Mouse (Mus musculus): ENCODE results near the gene Gbp5.
A peak's percentile ranks its signal among the peaks of the same experiment; 100 is the strongest.
"Not testable (repeated sequence)": the region's sequence is repeated elsewhere in the genome, so short reads cannot be mapped to it uniquely, and the experiment has no call there.

Gbp5 gene

GRCm38 (mm10) chr3:142541391-142541790, 47.6 kb downstream of the Gbp5 start:
- no peak for DNase-seq (ENCODE audit: low spot score in 2 of 2)

GRCm38 (mm10) chr3:142542776-142543175, 49.0 kb downstream of the Gbp5 start:
- DNase-seq (ENCODE audit: low spot score in 2 of 2) = not testable (repeated sequence)

GRCm38 (mm10) chr3:142546690-142547089, 52.9 kb downstream of the Gbp5 start:
- DNase-seq (ENCODE audit: low spot score in 2 of 2) = no peak

- no peak for DNase-seq (ENCODE audit: low spot score in 2 of 2)
Measured at GRCm38 (mm10) chr3:142550052-142550676, 56.4 kb downstream of the Gbp5 start.

GRCm38 (mm10) chr3:142554601-142555000, 60.8 kb downstream of the Gbp5 start:
- no peak for DNase-seq (ENCODE audit: low spot score in 2 of 2)

GRCm38 (mm10) chr3:142555623-142556022, 61.8 kb downstream of the Gbp5 start:
- no peak for DNase-seq (ENCODE audit: low spot score in 2 of 2)

GRCm38 (mm10) chr3:142559632-142560228, 66.0 kb downstream of the Gbp5 start, which contains the start of gene Gbp3:
TSS of gene Gbp3 (plus strand) at chr3:142560026.
- DNase-seq (ENCODE audit: low spot score in 2 of 2) = no peak

GRCm38 (mm10) chr3:142560296-142560948, 66.6 kb downstream of the Gbp5 start:
- DNase-seq (ENCODE audit: low spot score in 2 of 2) = peak; percentile 72 to 79

- no peak for DNase-seq (ENCODE audit: low spot score in 2 of 2)
Measured at GRCm38 (mm10) chr3:142561045-142561646, 67.4 kb downstream of the Gbp5 start.

- no peak for DNase-seq (ENCODE audit: low spot score in 2 of 2)
Measured at GRCm38 (mm10) chr3:142561666-142562065, 67.9 kb downstream of the Gbp5 start.

GRCm38 (mm10) chr3:142567490-142567889, 73.7 kb downstream of the Gbp5 start:
- DNase-seq (ENCODE audit: low spot score in 2 of 2) = not testable (repeated sequence)

GRCm38 (mm10) chr3:142570738-142571137, 77.0 kb downstream of the Gbp5 start:
- DNase-seq (ENCODE audit: low spot score in 2 of 2) = no peak

Data from spleen, postnatal 14 days (tissue).